Mouse (Mus musculus): ENCODE data around the gene Wwtr1.

- no peak for TF ChIP-seq EP300 (IDR thresholded peaks at IDR 0.05; ENCODE audit: low read depth)
- no peak for TF ChIP-seq CTCF (IDR thresholded peaks at IDR 0.05; ENCODE audit: low read depth)
Measured at GRCm38 (mm10) chr3:57544154-57544553, 31.6 kb downstream of the Wwtr1 start.

Data from liver, embryonic 14.5 days (tissue).